Mouse (Mus musculus) MEL (cell line): ENCODE measurements around the gene Myo1g. TPM values are rescaled to one million over a fixed set of nuclear protein-coding genes. Genes with fewer than 3 reads are reported as not detected.

Source experiments
- DNase-seq: peaks from one replicate; pipeline ENCODE4 v3.0.0; 2011; ENCODE audit warnings: low read depth, low spot score
- H3K27ac ChIP-seq: 2 replicates; pipeline ENCODE4 v1.5.1; 2012; ENCODE audit warnings: low read depth, mild to moderate bottlenecking, control low read depth, low read length, moderate library complexity; ENCODE audit not compliant: control insufficient read depth
- H3K27me3 ChIP-seq, 2 experiments: fragments of 150-350 bp in 1 of 2; sonication (generic) in 1 of 2; 2 replicates each; pipeline ENCODE4 v1.6.1; 2012; ENCODE audit warnings: low read length in 2 of 2, mild to moderate bottlenecking in 2 of 2, improper control_type of control experiment in 1 of 2, moderate library complexity in 1 of 2; ENCODE audit not compliant: insufficient read depth in 2 of 2, control insufficient read depth in 1 of 2
- H3K36me3 ChIP-seq, 2 experiments: 2 replicates each; pipeline ENCODE4 v1.6.1; 2012 to 2014; ENCODE audit warnings: low read length in 2 of 2, improper control_type of control experiment in 1 of 2, inconsistent platforms in 1 of 2, mild to moderate bottlenecking in 1 of 2; ENCODE audit not compliant: insufficient read depth in 2 of 2, control insufficient read depth in 1 of 2
- H3K4me1 ChIP-seq, 2 experiments: fragments of 150-350 bp in 1 of 2; sonication (generic) in 1 of 2; 2 replicates each; pipeline ENCODE4 v1.6.1; 2012; ENCODE audit warnings: low read length in 2 of 2, improper control_type of control experiment in 1 of 2, mild to moderate bottlenecking in 1 of 2; ENCODE audit not compliant: insufficient read depth in 2 of 2, control insufficient read depth in 1 of 2
- H3K4me3 ChIP-seq, 2 experiments: fragments of 150-350 bp in 1 of 2; sonication (generic) in 1 of 2; 2 replicates each; pipeline ENCODE4 v1.5.1; 2012; ENCODE audit warnings: low read depth in 2 of 2, low read length in 2 of 2, mild to moderate bottlenecking in 2 of 2, moderate library complexity in 2 of 2, control low read depth in 1 of 2, improper control_type of control experiment in 1 of 2; ENCODE audit not compliant: control insufficient read depth in 1 of 2, insufficient read depth in 1 of 2
- H3K79me2 ChIP-seq: 2 replicates; pipeline ENCODE4 v1.6.1; 2012; ENCODE audit warnings: mild to moderate bottlenecking, low read length, moderate library complexity; ENCODE audit not compliant: control insufficient read depth, poor library complexity, insufficient read depth
- H3K9ac ChIP-seq: 2 replicates; pipeline ENCODE4 v1.6.1; 2012; ENCODE audit warnings: low read depth, mild to moderate bottlenecking, control low read depth, low read length, moderate library complexity; ENCODE audit not compliant: control insufficient read depth, poor library complexity, severe bottlenecking
- H3K9me3 ChIP-seq: fragments of 150-350 bp; sonication (generic); replicated peaks from 2 replicates; pipeline ENCODE4 v1.6.1; 2012; ENCODE audit warnings: mild to moderate bottlenecking, low read length, improper control_type of control experiment, moderate library complexity; ENCODE audit not compliant: insufficient read depth
- BHLHE40 ChIP-seq: IDR thresholded peaks from 2 replicates; pipeline ENCODE4 v1.6.1; 2012; ENCODE audit warnings: low read depth, mild to moderate bottlenecking, inconsistent platforms, low read length, improper control_type of control experiment, borderline replicate concordance
- CHD1 ChIP-seq: IDR thresholded peaks from 2 replicates; pipeline ENCODE4 v1.6.1; 2012; ENCODE audit warnings: low read depth, mild to moderate bottlenecking, inconsistent platforms, low read length, improper control_type of control experiment
- CTCF ChIP-seq, 3 experiments: IDR thresholded peaks in 2 of 3; conservative IDR thresholded peaks in 1 of 3; 2 replicates each; pipeline ENCODE4 v1.5.1; 2011 to 2012; ENCODE audit warnings: low read length in 3 of 3, low read depth in 2 of 3, mild to moderate bottlenecking in 2 of 3, improper control_type of control experiment in 1 of 3, inconsistent platforms in 1 of 3, mixed read lengths in 1 of 3, moderate library complexity in 1 of 3; ENCODE audit not compliant: control insufficient read depth in 1 of 3, insufficient read depth in 1 of 3, poor library complexity in 1 of 3, severe bottlenecking in 1 of 3
- E2F4 ChIP-seq: IDR thresholded peaks from 2 replicates; pipeline ENCODE4 v1.6.1; 2011; ENCODE audit warnings: low read depth, low read length, improper control_type of control experiment, borderline replicate concordance
- ELF1 ChIP-seq: IDR thresholded peaks from 2 replicates; pipeline ENCODE4 v1.6.1; 2014; ENCODE audit warnings: low read depth, mild to moderate bottlenecking, inconsistent platforms, low read length, improper control_type of control experiment, moderate library complexity
- GABPA ChIP-seq: IDR thresholded peaks from 2 replicates; pipeline ENCODE4 v1.6.1; 2012; ENCODE audit warnings: low read depth, mild to moderate bottlenecking, inconsistent platforms, low read length, improper control_type of control experiment, moderate library complexity
- GATA1 ChIP-seq: IDR thresholded peaks from 2 replicates; pipeline ENCODE4 v1.6.1; 2011; ENCODE audit warnings: low read depth, low read length, improper control_type of control experiment
- HCFC1 ChIP-seq: IDR thresholded peaks from 2 replicates; pipeline ENCODE4 v1.6.1; 2012; ENCODE audit warnings: low read depth, mild to moderate bottlenecking, inconsistent platforms, low read length, improper control_type of control experiment, moderate library complexity
- JUND ChIP-seq: IDR thresholded peaks from 2 replicates; pipeline ENCODE4 v1.6.1; 2011; ENCODE audit warnings: low read depth, mild to moderate bottlenecking, improper control_type of control experiment, low read length
- MAX ChIP-seq: IDR thresholded peaks from 2 replicates; pipeline ENCODE4 v1.6.1; 2011; ENCODE audit warnings: low read length, improper control_type of control experiment
- MEF2A ChIP-seq: IDR thresholded peaks from 2 replicates; pipeline ENCODE4 v1.6.1; 2014; ENCODE audit warnings: low read depth, mild to moderate bottlenecking, inconsistent platforms, low read length, improper control_type of control experiment; ENCODE audit not compliant: poor library complexity, insufficient replicate concordance, severe bottlenecking; ENCODE audit errors: extremely low read depth
- MYB ChIP-seq: IDR thresholded peaks from 2 replicates; pipeline ENCODE4 v1.6.1; 2011; ENCODE audit warnings: mild to moderate bottlenecking, low read depth, low read length, improper control_type of control experiment
- MYC ChIP-seq: IDR thresholded peaks from 2 replicates; pipeline ENCODE4 v1.6.1; 2011; ENCODE audit warnings: low read depth, mild to moderate bottlenecking, low read length, improper control_type of control experiment, moderate library complexity
- NELFE ChIP-seq: IDR thresholded peaks from 2 replicates; pipeline ENCODE4 v1.6.1; 2011; ENCODE audit warnings: low read depth, low read length, improper control_type of control experiment
- NRF1 ChIP-seq: IDR thresholded peaks from 2 replicates; pipeline ENCODE4 v1.6.1; 2014; ENCODE audit warnings: low read depth, mild to moderate bottlenecking, inconsistent platforms, low read length, improper control_type of control experiment, moderate library complexity; ENCODE audit not compliant: poor library complexity, insufficient read depth, severe bottlenecking
- POLR2A ChIP-seq, 2 experiments: IDR thresholded peaks; 2 replicates each; pipeline ENCODE4 v1.6.1; 2011 to 2012; ENCODE audit warnings: low read length in 2 of 2, mild to moderate bottlenecking in 2 of 2, control low read depth in 1 of 2, improper control_type of control experiment in 1 of 2, low read depth in 1 of 2, moderate library complexity in 1 of 2; ENCODE audit not compliant: control insufficient read depth in 1 of 2, insufficient read depth in 1 of 2, poor library complexity in 1 of 2
- POLR2AphosphoS2 ChIP-seq: IDR thresholded peaks from 2 replicates; pipeline ENCODE4 v1.6.1; 2011; ENCODE audit warnings: low read length, improper control_type of control experiment
- RAD21 ChIP-seq: IDR thresholded peaks from 2 replicates; pipeline ENCODE4 v1.6.1; 2011; ENCODE audit warnings: mild to moderate bottlenecking, low read depth, low read length, improper control_type of control experiment
- SMC3 ChIP-seq: IDR thresholded peaks from 2 replicates; pipeline ENCODE4 v1.6.1; 2011; ENCODE audit warnings: low read depth, low read length, improper control_type of control experiment
- TAL1 ChIP-seq: IDR thresholded peaks from 2 replicates; pipeline ENCODE4 v1.6.1; 2012; ENCODE audit warnings: mild to moderate bottlenecking, inconsistent platforms, low read length, moderate library complexity, mixed read lengths
- TBP ChIP-seq: IDR thresholded peaks from 2 replicates; pipeline ENCODE4 v1.8.0; 2011; ENCODE audit warnings: low read depth, low read length, improper control_type of control experiment
- TCF12 ChIP-seq: IDR thresholded peaks from 2 replicates; pipeline ENCODE4 v1.6.1; 2014; ENCODE audit warnings: low read depth, mild to moderate bottlenecking, inconsistent platforms, low read length, improper control_type of control experiment, moderate library complexity
- UBTF ChIP-seq: IDR thresholded peaks from 2 replicates; pipeline ENCODE4 v1.6.1; 2012; ENCODE audit warnings: low read depth, mild to moderate bottlenecking, inconsistent platforms, low read length, improper control_type of control experiment, moderate library complexity, borderline replicate concordance; ENCODE audit not compliant: insufficient read depth
- USF1 ChIP-seq: IDR thresholded peaks from 2 replicates; pipeline ENCODE4 v1.6.1; 2014; ENCODE audit warnings: low read depth, mild to moderate bottlenecking, inconsistent platforms, low read length, improper control_type of control experiment, moderate library complexity
- USF2 ChIP-seq, 2 experiments: IDR thresholded peaks; 2 replicates each; pipeline ENCODE4 v1.6.1; 2011 to 2012; ENCODE audit warnings: improper control_type of control experiment in 2 of 2, low read length in 2 of 2, borderline replicate concordance in 1 of 2, inconsistent platforms in 1 of 2, low read depth in 1 of 2, mild to moderate bottlenecking in 1 of 2; ENCODE audit not compliant: insufficient read depth in 1 of 2
- ZC3H11A ChIP-seq: IDR thresholded peaks from 2 replicates; pipeline ENCODE4 v1.6.1; 2012; ENCODE audit warnings: low read depth, mild to moderate bottlenecking, inconsistent platforms, low read length, improper control_type of control experiment
- ZKSCAN1 ChIP-seq: IDR thresholded peaks from 2 replicates; pipeline ENCODE4 v1.6.1; 2012; ENCODE audit warnings: low read depth, mild to moderate bottlenecking, inconsistent platforms, low read length, improper control_type of control experiment, moderate library complexity
- ZNF384 ChIP-seq: IDR thresholded peaks from 2 replicates; pipeline ENCODE4 v1.6.1; 2012; ENCODE audit warnings: low read depth, mild to moderate bottlenecking, inconsistent platforms, low read length, improper control_type of control experiment
- polyA plus RNA-seq, 2 experiments: library from polyadenylated mRNA; stranded (reverse) in 1 of 2; unstranded in 1 of 2; fragments of >175 nt in 1 of 2; fragments of >200 nt in 1 of 2; gene quantifications; 2 replicates each; pipeline versions ENCODE4 v1.2.1 to v1.2.4; 2012; ENCODE audit warnings: low replicate concordance in 2 of 2, low read depth in 1 of 2; ENCODE audit not compliant: insufficient read length in 2 of 2, insufficient read depth in 1 of 2, missing spikeins in 1 of 2
- total RNA-seq: library from RNA; depleted of rRNA; stranded (reverse); fragments of 300-350 nt; gene quantifications from 2 replicates; pipeline ENCODE4 v1.2.3, GENCODE M21; 2012

Gene Myo1g
- total and polyA plus RNA-seq, 3 experiments: 19.4 to 33.3 TPM; not detected in 1

GRCm38 (mm10) chr11:6529961-6530360 lies 9.2 kb upstream of the Myo1g start:
- Histone ChIP-seq H3K9ac (no peak overlapping the region; the same call in 1 of the 2 replicates), H3K27ac (no peak overlapping the region), H3K36me3 (peaks cover 20 to 22% of the 10 kb centered on the region in 2 experiments), H3K4me3 (no peak overlapping the region), H3K4me1 (peaks cover 0 to 15% of the 10 kb centered on the region in 2 experiments; a peak in 2 of 4 replicates), H3K27me3 (no peaks in the 10 kb centered on the region), H3K79me2 (peaks cover 27% of the 10 kb centered on the region), H3K9me3 (no peaks in the 10 kb centered on the region)
- DNase-seq: no peak
- TF ChIP-seq POLR2AphosphoS2: no peak
- TF ChIP-seq USF2 (IDR thresholded peaks at IDR 0.05; ENCODE audit: borderline replicate concordance in 1 of 2, insufficient read depth in 1 of 2, low read depth in 1 of 2, low read length in 2 of 2): no peak
- TF ChIP-seq GATA1: no peak
- TF ChIP-seq MYB: no peak
- TF ChIP-seq TBP: no peak
- TF ChIP-seq JUND: no peak
- no peak for TF ChIP-seq CHD1
- TF ChIP-seq MAX: no peak
- TF ChIP-seq TCF12: no peak
- no peak for TF ChIP-seq MEF2A
- TF ChIP-seq UBTF: no peak
- TF ChIP-seq, all 39 proteins: peak for 0

- Histone ChIP-seq H3K27me3 (no peaks in the 10 kb centered on the region), H3K27ac (peak overlapping the region; percentile 93), H3K9me3 (no peaks in the 10 kb centered on the region), H3K9ac (peak overlapping the region; percentile 94), H3K4me1 (peaks cover 0 to 15% of the 10 kb centered on the region in 2 experiments; a peak in 2 of 4 replicates), H3K36me3 (peaks cover 20 to 22% of the 10 kb centered on the region in 2 experiments), H3K79me2 (peaks cover 27% of the 10 kb centered on the region), H3K4me3 (peak overlapping the region; percentile 76 to 94)
- DNase-seq: peak; percentile 100
- TF ChIP-seq GABPA (no peak), ZC3H11A (no peak), TAL1 (no peak), POLR2AphosphoS2 (peak; percentile 98), HCFC1 (peak; percentile 89), SMC3 (peak; percentile 72), MYC (peak; percentile 100), ZNF384 (no peak), RAD21 (peak; percentile 17; the same call in 1 of the 2 replicates), UBTF (no peak), CTCF (IDR thresholded peaks at IDR 0.05 in 2 of 3, conservative IDR thresholded peaks at IDR 0.05 in 1 of 3; ENCODE audit: control insufficient read depth in 1 of 3, insufficient read depth in 1 of 3, low read depth in 2 of 3, low read length in 3 of 3, poor library complexity in 1 of 3, severe bottlenecking in 1 of 3) (peak; percentile 56 to 77 (median 72)), E2F4 (peak; percentile 93), POLR2A (IDR thresholded peaks at IDR 0.05; ENCODE audit: control insufficient read depth in 1 of 2, insufficient read depth in 1 of 2, low read depth in 1 of 2, low read length in 2 of 2, poor library complexity in 1 of 2) (peak; percentile 96 to 97), TBP (peak; percentile 93), NELFE (peak; percentile 99), BHLHE40 (peak; percentile 98), USF2 (IDR thresholded peaks at IDR 0.05; ENCODE audit: borderline replicate concordance in 1 of 2, insufficient read depth in 1 of 2, low read depth in 1 of 2, low read length in 2 of 2) (no peak; a peak in 1 of 4 replicates), ELF1 (peak; percentile 51; the same call in 1 of the 2 replicates), ZKSCAN1 (no peak), USF1 (peak; percentile 92), MAX (peak; percentile 100), NRF1 (peak; percentile 85)
These were observed 7.6 kb upstream of the Myo1g start for GRCm38 (mm10) chr11:6528186-6529006.
